Mouse (Mus musculus) embryo, embryonic 9.5 days (tissue): ENCODE measurements around the gene Klf14.

Source experiments
- DNase-seq: peaks from one replicate; pipeline ENCODE4 v3.0.0-alpha.2; 2017; ENCODE audit errors: extremely low spot score

Klf14 gene

GRCm38 (mm10) chr6:30958736-30959540 lies at the start of gene Klf14:
Gene Klf14 (minus strand): TSS chr6:30959078.
- peak; percentile 78 for DNase-seq

DNA sequence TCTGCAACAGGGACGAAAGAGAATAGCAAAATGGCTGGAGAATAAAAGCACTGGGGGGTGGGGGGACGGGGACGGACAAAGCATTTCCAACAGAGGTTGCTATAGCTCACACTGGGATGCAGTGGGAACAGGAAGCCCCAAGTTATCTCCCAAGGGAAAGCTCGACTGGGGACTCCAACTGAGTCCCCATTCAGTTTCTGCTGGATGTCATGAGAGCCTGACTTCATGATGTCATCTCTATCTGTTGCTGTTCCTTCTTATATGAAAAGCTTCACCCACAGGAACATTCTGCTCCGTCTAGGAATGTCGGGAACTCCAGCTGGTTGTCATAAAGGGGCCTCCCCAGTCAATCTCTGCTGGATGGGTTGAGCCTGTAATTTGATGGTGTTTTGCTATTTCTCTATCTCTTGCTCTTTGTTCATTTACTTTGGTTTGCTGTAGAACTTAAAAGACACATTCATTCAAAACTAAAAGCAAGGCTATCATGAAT lies 47.3 kb upstream of the Klf14 start:
- DNase-seq, result no peak

GRCm38 (mm10) chr6:30986393-30986792 lies 27.5 kb upstream of the Klf14 start:
- DNase-seq, result no peak

DNA sequence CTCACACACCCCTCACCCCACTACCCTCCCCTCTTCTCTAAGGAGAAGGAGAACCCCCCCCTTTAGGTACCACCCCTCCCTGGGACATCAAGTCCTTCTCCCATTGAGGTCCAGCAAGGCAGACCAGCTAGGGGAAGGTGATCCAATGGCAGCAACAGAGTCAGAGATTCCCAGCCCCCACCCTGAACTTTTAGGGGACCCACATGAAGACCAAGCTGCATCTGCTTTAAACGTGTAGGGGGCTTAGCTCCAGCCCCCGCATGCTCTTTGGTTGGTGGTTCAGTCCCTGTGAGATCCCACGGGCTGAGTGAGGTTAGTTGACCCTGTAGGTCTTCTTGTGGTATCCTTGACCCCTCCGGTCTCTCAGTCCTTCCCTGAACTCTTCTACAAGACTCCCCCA lies 24.1 kb upstream of the Klf14 start:
- DNase-seq, result no peak

DNA sequence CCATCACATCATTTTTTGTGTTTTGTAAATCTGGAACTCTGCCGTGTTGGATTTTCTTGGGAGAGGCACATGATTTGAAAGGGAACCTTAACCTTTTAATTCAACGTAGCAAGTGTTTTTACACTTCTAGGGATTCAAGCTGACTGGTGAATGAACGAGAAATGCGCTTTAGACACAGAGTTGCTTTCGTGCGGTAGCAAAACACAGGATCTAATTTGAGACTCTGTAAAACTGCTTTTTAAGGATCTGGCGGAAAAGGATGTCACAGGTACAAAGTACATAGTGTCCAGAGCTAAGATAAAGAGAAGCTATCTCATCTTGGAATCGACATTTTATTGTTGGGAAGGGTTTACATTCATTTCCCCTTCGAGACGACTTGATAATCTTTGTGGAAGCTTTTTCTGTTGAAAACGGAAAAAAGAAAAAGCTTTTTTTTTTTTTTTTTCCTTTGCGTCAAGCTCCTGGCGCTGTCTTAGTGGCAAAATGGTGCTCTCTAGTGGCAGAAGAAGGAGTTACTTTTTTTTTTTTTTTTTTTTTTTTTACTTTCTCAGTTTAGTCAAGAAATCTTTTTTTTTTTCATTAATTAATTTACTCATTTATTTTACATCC lies 23.6 kb upstream of the Klf14 start:
- DNase-seq, result no peak

DNA sequence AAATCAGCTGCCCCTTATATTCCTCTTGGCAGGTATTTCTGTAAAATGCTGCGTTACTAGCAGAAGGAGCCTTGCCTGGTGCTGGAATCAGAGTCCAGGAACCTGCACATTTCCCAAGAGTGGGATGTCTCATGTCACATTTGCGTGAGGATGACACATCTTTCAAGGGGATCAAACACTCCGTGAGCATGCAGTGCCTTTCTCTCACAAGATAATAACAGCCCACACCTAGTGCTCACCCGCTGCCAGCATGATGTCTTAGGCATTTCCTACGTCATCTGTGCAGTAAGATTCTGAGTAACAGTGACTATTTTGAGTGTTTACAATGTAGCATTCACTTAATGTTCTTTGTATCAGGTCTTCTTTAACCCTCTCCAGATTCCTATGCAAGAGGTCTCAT lies 22.5 kb upstream of the Klf14 start:
- no peak for DNase-seq

GRCm38 (mm10) chr6:30978615-30979014 lies 19.7 kb upstream of the Klf14 start:
- no peak for DNase-seq

- DNase-seq, result no peak
Measured at GRCm38 (mm10) chr6:30972121-30972520, 13.2 kb upstream of the Klf14 start.

GRCm38 (mm10) chr6:30957784-30958735 lies 818 bp downstream of the Klf14 start:
- peak; percentile 33 for DNase-seq

DNA sequence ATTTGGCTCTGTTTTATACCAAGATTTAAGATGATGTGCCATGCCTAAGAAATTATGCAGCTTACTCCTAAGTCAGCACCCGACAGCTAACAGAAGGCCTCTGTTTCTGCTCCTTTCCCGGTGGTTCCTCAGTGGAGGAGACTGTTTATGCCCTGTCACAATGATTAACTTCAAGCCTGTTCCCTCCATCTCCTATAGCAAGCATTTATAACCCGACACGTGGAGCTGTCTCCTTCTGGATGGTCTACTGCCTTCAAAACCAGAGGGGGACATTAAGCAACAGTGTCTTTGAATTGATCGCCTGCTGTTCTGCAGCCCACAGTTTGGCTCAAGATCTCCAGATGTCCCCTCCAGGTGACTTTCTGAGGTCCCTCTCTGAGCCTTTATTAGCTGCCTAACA lies 19.6 kb downstream of the Klf14 start:
- DNase-seq, result no peak

- peak; percentile 25 for DNase-seq
Measured at GRCm38 (mm10) chr6:30922821-30923220, 36.1 kb downstream of the Klf14 start.

GRCm38 (mm10) chr6:30921826-30922225 lies 37.1 kb downstream of the Klf14 start:
- DNase-seq, result no peak

- no peak for DNase-seq
Measured at GRCm38 (mm10) chr6:30920834-30921675, 37.8 kb downstream of the Klf14 start.

DNA sequence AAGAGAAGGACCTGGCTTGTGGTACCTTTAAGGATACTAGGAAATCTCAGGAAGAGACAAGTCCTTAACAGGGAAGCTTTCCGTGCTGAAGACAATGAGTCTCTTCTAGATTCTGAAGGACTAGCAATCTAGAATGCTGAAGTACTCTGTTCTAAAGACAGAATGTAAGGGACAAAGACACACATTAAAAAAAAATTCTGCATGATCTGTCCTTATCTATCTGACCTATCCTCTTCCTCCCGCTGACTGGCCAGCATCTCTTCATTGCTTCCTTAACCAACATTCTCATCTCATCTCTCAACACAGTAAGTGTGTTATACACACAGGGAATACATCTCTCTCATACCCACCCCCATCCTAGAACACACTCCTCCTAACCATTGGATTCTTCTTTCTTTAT lies 43.4 kb downstream of the Klf14 start, which contains the start of gene Tsga13:
Gene Tsga13, minus strand, starts transcription at position 101 of the 400 bp plus-strand sequence.
- no peak for DNase-seq

DNA sequence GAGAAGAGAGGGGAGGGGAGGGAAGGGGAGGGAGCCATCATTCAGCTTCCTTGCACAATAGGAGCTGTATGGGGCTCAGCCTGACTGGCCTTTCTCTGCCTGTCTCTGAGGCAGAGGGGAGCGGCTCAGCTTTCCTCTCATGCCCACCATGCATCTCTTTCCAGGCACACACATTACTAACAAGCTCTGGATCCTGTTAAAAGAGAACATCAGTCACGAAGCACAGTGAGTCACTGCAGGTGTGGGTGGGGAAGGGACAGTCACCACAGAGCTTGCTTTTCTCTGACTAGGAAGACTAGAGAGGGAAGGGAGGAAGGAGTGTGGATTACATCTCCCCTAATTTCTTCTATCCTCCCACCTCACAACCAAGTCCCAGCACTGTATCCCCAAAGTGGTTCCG lies 50.9 kb downstream of the Klf14 start:
- DNase-seq, result no peak
